Mouse (Mus musculus): Measurements from ENCODE around the gene Qk. TPM values are rescaled to one million over a fixed set of nuclear protein-coding genes. Genes with fewer than 3 reads are reported as not detected.

Qk gene
- polyA plus RNA-seq, 1 experiment from 2014 or later = 47.6 TPM

- no peaks in the 10 kb centered on the region for H3K4me1 ChIP-seq (ENCODE audit: control insufficient read depth, insufficient read depth, low read length)
- DNase-seq (ENCODE audit: low spot score) = no peak
- H3K4me2 ChIP-seq (ENCODE audit: low read depth, low read length) = no peak overlapping the region
- no peak overlapping the region for H3K9ac ChIP-seq (replicated peaks; ENCODE audit: low read length)
- H3K27me3 ChIP-seq (ENCODE audit: control insufficient read depth, insufficient read depth, low read length) = no peaks in the 10 kb centered on the region
- H3K4me3 ChIP-seq (ENCODE audit: low read depth, low read length) = no peak overlapping the region
- no peaks in the 10 kb centered on the region for H3K36me3 ChIP-seq (replicated peaks; ENCODE audit: control insufficient read depth, insufficient read depth, low read depth, low read length)
- WGBS = 86% methylated on average over 2 of the region's 2 CpGs
- ATAC-seq (replicated peaks; ENCODE audit: insufficient number of reproducible peaks, low FRiP score, low TSS enrichment, low read depth) = no peak
- H3K27ac ChIP-seq (replicated peaks; ENCODE audit: low read depth, low read length) = no peak overlapping the region
- no peaks in the 10 kb centered on the region for H3K9me3 ChIP-seq (replicated peaks; ENCODE audit: control insufficient read depth, low read length)
Observed at GRCm38 (mm10) chr17:10279532-10279931, 40.1 kb downstream of the Qk start.

GRCm38 (mm10) chr17:10269518-10269917 lies 50.1 kb downstream of the Qk start:
- Histone ChIP-seq H3K4me3 (ENCODE audit: low read depth, low read length) (no peak overlapping the region), H3K27me3 (ENCODE audit: control insufficient read depth, insufficient read depth, low read length) (no peaks in the 10 kb centered on the region), H3K9ac (replicated peaks; ENCODE audit: low read length) (no peak overlapping the region), H3K4me2 (ENCODE audit: low read depth, low read length) (no peak overlapping the region), H3K36me3 (replicated peaks; ENCODE audit: control insufficient read depth, insufficient read depth, low read depth, low read length) (no peaks in the 10 kb centered on the region), H3K9me3 (replicated peaks; ENCODE audit: control insufficient read depth, low read length) (no peaks in the 10 kb centered on the region), H3K4me1 (ENCODE audit: control insufficient read depth, insufficient read depth, low read length) (no peaks in the 10 kb centered on the region), H3K27ac (replicated peaks; ENCODE audit: low read depth, low read length) (no peak overlapping the region)
- DNase-seq (ENCODE audit: low spot score) (no peak), ATAC-seq (replicated peaks; ENCODE audit: insufficient number of reproducible peaks, low FRiP score, low TSS enrichment, low read depth) (no peak)
- 56% methylated on average over 3 of the region's 3 CpGs for WGBS

GRCm38 (mm10) chr17:10268468-10268867 lies 51.2 kb downstream of the Qk start:
- ATAC-seq (replicated peaks; ENCODE audit: insufficient number of reproducible peaks, low FRiP score, low TSS enrichment, low read depth) = no peak
- H3K4me2 ChIP-seq (ENCODE audit: low read depth, low read length) = no peak overlapping the region
- H3K27me3 ChIP-seq (ENCODE audit: control insufficient read depth, insufficient read depth, low read length) = no peaks in the 10 kb centered on the region
- H3K9me3 ChIP-seq (replicated peaks; ENCODE audit: control insufficient read depth, low read length) = no peaks in the 10 kb centered on the region
- H3K4me3 ChIP-seq (ENCODE audit: low read depth, low read length) = no peak overlapping the region
- H3K27ac ChIP-seq (replicated peaks; ENCODE audit: low read depth, low read length) = no peak overlapping the region
- H3K4me1 ChIP-seq (ENCODE audit: control insufficient read depth, insufficient read depth, low read length) = no peaks in the 10 kb centered on the region
- no peaks in the 10 kb centered on the region for H3K36me3 ChIP-seq (replicated peaks; ENCODE audit: control insufficient read depth, insufficient read depth, low read depth, low read length)
- no peak overlapping the region for H3K9ac ChIP-seq (replicated peaks; ENCODE audit: low read length)
- no peak for DNase-seq (ENCODE audit: low spot score)
- 78% methylated on average over 1 of the region's 1 CpGs for WGBS

GRCm38 (mm10) chr17:10266207-10266606 lies 53.4 kb downstream of the Qk start:
- WGBS = 80% methylated on average over 4 of the region's 4 CpGs
- H3K9me3 ChIP-seq (replicated peaks; ENCODE audit: control insufficient read depth, low read length) = no peaks in the 10 kb centered on the region

GRCm38 (mm10) chr17:10251252-10251958 lies 68.2 kb downstream of the Qk start:
- H3K4me3 ChIP-seq (ENCODE audit: low read depth, low read length) = no peak overlapping the region
- WGBS = 79% methylated on average over 4 of the region's 4 CpGs
- H3K4me2 ChIP-seq (ENCODE audit: low read depth, low read length) = no peak overlapping the region
- H3K36me3 ChIP-seq (replicated peaks; ENCODE audit: control insufficient read depth, insufficient read depth, low read depth, low read length) = no peaks in the 10 kb centered on the region
- no peaks in the 10 kb centered on the region for H3K4me1 ChIP-seq (ENCODE audit: control insufficient read depth, insufficient read depth, low read length)
- ATAC-seq (replicated peaks; ENCODE audit: insufficient number of reproducible peaks, low FRiP score, low TSS enrichment, low read depth) = no peak
- no peaks in the 10 kb centered on the region for H3K27me3 ChIP-seq (ENCODE audit: control insufficient read depth, insufficient read depth, low read length)
- H3K27ac ChIP-seq (replicated peaks; ENCODE audit: low read depth, low read length) = no peak overlapping the region
- H3K9ac ChIP-seq (replicated peaks; ENCODE audit: low read length) = no peak overlapping the region
- H3K9me3 ChIP-seq (replicated peaks; ENCODE audit: control insufficient read depth, low read length) = no peaks in the 10 kb centered on the region
- no peak for DNase-seq (ENCODE audit: low spot score)

More at GRCm38 (mm10) chr17:10266207-10266606, 53.4 kb downstream of the Qk start:
- H3K27ac ChIP-seq (replicated peaks; ENCODE audit: low read depth, low read length) = no peak overlapping the region
- no peaks in the 10 kb centered on the region for H3K27me3 ChIP-seq (ENCODE audit: control insufficient read depth, insufficient read depth, low read length)
- H3K9ac ChIP-seq (replicated peaks; ENCODE audit: low read length) = no peak overlapping the region
- H3K36me3 ChIP-seq (replicated peaks; ENCODE audit: control insufficient read depth, insufficient read depth, low read depth, low read length) = no peaks in the 10 kb centered on the region
- no peak overlapping the region for H3K4me3 ChIP-seq (ENCODE audit: low read depth, low read length)
- ATAC-seq (replicated peaks; ENCODE audit: insufficient number of reproducible peaks, low FRiP score, low TSS enrichment, low read depth) (no peak), DNase-seq (ENCODE audit: low spot score) (no peak)
- no peaks in the 10 kb centered on the region for H3K4me1 ChIP-seq (ENCODE audit: control insufficient read depth, insufficient read depth, low read length)
- no peak overlapping the region for H3K4me2 ChIP-seq (ENCODE audit: low read depth, low read length)

GRCm38 (mm10) chr17:10240081-10240480 lies 79.6 kb downstream of the Qk start:
- no peak overlapping the region for H3K4me2 ChIP-seq (ENCODE audit: low read depth, low read length)
- no peaks in the 10 kb centered on the region for H3K4me1 ChIP-seq (ENCODE audit: control insufficient read depth, insufficient read depth, low read length)
- DNase-seq (ENCODE audit: low spot score) = no peak
- H3K27me3 ChIP-seq (ENCODE audit: control insufficient read depth, insufficient read depth, low read length) = no peaks in the 10 kb centered on the region
- no peak for ATAC-seq (replicated peaks; ENCODE audit: insufficient number of reproducible peaks, low FRiP score, low TSS enrichment, low read depth)
- no peak overlapping the region for H3K27ac ChIP-seq (replicated peaks; ENCODE audit: low read depth, low read length)
- no peaks in the 10 kb centered on the region for H3K36me3 ChIP-seq (replicated peaks; ENCODE audit: control insufficient read depth, insufficient read depth, low read depth, low read length)
- 89% methylated on average over 1 of the region's 1 CpGs for WGBS
- H3K9me3 ChIP-seq (replicated peaks; ENCODE audit: control insufficient read depth, low read length) = no peaks in the 10 kb centered on the region
- H3K9ac ChIP-seq (replicated peaks; ENCODE audit: low read length) = no peak overlapping the region
- no peak overlapping the region for H3K4me3 ChIP-seq (ENCODE audit: low read depth, low read length)

GRCm38 (mm10) chr17:10236595-10236994 lies 83.1 kb downstream of the Qk start:
- ATAC-seq (replicated peaks; ENCODE audit: insufficient number of reproducible peaks, low FRiP score, low TSS enrichment, low read depth) (no peak), DNase-seq (ENCODE audit: low spot score) (no peak)
- no peak overlapping the region for H3K4me3 ChIP-seq (ENCODE audit: low read depth, low read length)
- H3K27me3 ChIP-seq (ENCODE audit: control insufficient read depth, insufficient read depth, low read length) = no peaks in the 10 kb centered on the region
- no peak overlapping the region for H3K4me2 ChIP-seq (ENCODE audit: low read depth, low read length)
- no peaks in the 10 kb centered on the region for H3K36me3 ChIP-seq (replicated peaks; ENCODE audit: control insufficient read depth, insufficient read depth, low read depth, low read length)
- H3K9ac ChIP-seq (replicated peaks; ENCODE audit: low read length) = no peak overlapping the region
- H3K27ac ChIP-seq (replicated peaks; ENCODE audit: low read depth, low read length) = no peak overlapping the region
- H3K4me1 ChIP-seq (ENCODE audit: control insufficient read depth, insufficient read depth, low read length) = no peaks in the 10 kb centered on the region
- WGBS = 92% methylated on average over 2 of the region's 2 CpGs
- H3K9me3 ChIP-seq (replicated peaks; ENCODE audit: control insufficient read depth, low read length) = no peaks in the 10 kb centered on the region

- Histone ChIP-seq H3K36me3 (replicated peaks; ENCODE audit: control insufficient read depth, insufficient read depth, low read depth, low read length) (no peaks in the 10 kb centered on the region), H3K27me3 (ENCODE audit: control insufficient read depth, insufficient read depth, low read length) (no peaks in the 10 kb centered on the region), H3K9me3 (replicated peaks; ENCODE audit: control insufficient read depth, low read length) (no peaks in the 10 kb centered on the region), H3K4me2 (ENCODE audit: low read depth, low read length) (no peak overlapping the region), H3K4me3 (ENCODE audit: low read depth, low read length) (no peak overlapping the region), H3K9ac (replicated peaks; ENCODE audit: low read length) (no peak overlapping the region), H3K27ac (replicated peaks; ENCODE audit: low read depth, low read length) (no peak overlapping the region), H3K4me1 (ENCODE audit: control insufficient read depth, insufficient read depth, low read length) (no peaks in the 10 kb centered on the region)
- ATAC-seq (replicated peaks; ENCODE audit: insufficient number of reproducible peaks, low FRiP score, low TSS enrichment, low read depth) (no peak), DNase-seq (ENCODE audit: low spot score) (no peak)
- WGBS = 90% methylated on average over 3 of the region's 3 CpGs
Observed at GRCm38 (mm10) chr17:10232406-10232805, 87.2 kb downstream of the Qk start.
